Mouse (Mus musculus) layer of hippocampus, adult 9-11 months (tissue): ENCODE results near the gene Eppin.
"Not testable (repeated sequence)": the region's sequence is repeated elsewhere in the genome, so short reads cannot be mapped to it uniquely, and the experiment has no call there.

Experiments
- DNase-seq: peaks from one replicate; pipeline ENCODE4 v3.0.0; 2022

Eppin gene

DNA sequence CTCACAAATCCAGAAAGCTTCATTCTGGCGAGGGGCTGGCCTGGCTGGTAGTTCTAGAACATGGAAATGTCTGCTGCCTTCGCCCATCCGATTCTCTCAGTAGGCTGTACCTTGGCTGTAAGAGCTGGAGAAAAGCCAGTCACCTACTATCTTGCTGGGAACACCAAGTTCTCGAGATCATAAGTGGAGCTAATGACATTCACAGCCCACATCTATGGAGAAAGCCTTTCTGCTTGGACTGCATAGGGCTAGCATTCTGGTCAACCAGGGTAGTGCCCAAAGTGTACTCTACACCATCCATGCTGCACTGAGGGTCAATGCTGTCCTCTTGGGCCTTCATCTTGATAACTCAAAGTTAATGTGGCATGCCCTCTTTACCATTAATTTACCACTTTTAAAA, at the start of gene Eppin:
Gene Eppin (minus strand): TSS at position 101 of the 400 bp plus-strand sequence.
- DNase-seq = no peak

DNA sequence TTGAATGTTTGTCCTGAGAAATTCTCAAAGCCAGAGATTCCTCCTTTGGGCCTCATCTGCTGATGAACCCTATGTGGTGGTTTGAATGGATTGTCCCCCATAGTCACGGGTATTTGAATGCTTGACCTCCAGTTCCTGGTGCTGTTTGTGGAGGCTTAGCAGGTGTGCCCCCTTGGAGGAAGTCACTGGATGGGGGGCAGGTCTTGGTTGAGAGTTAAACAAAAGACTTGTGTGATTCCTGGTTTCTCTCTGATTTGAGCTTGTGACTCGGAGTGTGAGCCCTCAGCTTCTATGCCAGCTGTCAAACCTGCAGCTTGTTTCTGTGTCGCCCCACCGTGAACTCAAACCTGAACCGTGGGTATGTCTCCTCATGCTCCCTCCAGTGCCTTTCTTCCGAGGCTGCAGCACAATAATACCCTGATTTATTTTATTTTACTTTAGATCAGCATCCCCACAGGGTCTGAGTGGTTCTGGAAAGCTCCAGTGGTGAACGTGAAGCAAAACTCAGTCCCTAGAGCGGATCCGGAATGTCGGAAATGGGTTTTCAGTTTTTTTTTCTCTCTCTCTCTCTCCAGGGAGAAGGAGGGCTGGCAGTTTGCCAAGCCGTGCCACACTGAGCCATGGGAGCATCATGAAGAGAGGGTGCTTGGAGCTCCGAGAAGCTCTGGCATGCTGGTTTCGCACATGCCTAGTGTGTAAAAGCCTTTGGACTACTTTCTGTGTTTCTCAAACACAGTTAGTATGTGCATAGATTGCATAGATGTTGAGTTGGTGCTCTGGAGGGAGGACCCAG, 48.7 kb upstream of the Eppin start:
- DNase-seq = no peak

DNA sequence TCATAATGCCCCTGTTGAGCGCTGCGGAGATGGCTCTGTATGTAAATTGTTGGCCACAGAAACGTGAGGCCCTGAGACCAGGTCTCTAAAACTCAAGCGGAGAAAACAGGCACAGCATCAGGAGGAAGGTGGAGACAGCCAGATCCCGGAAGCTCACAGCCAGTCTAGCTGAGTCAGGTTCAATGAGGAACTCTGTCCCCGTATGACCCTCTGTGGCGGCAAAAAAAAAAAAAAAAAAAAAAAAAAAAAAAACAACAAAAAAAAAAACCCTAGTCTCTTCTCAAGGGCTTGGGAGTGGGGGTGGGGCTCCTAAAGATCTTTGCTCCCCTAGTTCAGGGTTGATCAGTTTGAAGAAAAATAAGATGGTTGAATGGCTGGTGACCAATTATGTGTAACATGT, 47.7 kb upstream of the Eppin start:
- DNase-seq = no peak

DNA sequence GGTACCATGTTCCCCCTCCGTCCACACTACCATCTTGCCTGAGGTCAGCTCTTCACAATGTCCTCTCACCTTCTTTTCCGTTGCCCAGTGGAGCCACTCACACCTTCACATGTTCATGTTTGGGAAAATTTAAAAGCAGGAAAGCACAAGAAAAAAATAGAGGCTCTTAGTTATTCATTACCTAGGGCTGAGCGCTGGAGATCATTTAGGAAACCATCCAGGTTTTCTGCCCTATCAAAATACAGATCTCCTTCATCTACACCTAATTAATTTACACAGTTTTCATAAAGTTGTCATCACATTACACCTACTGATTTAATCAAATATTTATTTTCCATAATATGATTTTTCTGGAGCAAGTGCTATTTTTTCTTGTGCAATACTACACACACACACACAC, 45.3 kb upstream of the Eppin start, which contains the start of gene Wfdc16:
Gene Wfdc16 (minus strand): TSS at position 101 of the 400 bp plus-strand sequence.
- DNase-seq = no peak

DNA sequence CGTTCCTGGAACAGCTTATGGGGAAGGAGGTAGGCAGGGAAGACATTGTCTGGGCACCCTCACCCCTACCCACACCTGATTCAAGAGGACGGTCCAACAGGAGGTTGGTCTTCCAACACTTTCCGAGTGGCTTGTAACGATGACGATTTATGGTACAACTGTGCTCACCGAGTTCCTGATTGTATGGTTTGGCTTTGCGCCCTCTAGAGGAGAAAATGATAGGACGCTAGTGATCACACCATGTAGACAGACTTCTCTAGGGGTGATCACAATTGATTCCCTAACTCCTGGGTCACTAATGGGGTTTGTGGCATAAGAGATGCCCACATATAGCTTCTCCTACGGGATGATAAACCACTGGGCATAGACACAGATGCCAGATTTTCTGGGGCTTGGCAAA, 41.9 kb upstream of the Eppin start:
- DNase-seq = no peak

DNA sequence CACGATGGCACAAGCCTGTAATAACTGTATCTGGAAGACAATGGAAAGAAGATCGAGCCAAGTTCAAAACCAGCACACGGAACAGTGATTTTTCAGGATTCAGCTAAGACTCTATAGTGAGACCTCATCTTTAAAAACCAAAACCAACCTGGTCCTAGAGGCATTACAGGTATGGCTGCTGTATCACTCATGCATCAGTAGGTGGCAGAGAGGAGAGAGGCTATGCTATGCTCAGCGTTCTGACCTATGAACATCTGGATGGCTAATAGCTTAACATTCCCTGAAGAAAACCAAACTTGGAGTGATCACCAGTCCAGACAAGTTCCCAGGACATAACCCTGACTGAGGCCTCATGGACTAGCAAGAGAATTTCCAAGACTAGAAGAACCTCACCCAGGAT, 28.4 kb upstream of the Eppin start:
- DNase-seq = no peak

DNA sequence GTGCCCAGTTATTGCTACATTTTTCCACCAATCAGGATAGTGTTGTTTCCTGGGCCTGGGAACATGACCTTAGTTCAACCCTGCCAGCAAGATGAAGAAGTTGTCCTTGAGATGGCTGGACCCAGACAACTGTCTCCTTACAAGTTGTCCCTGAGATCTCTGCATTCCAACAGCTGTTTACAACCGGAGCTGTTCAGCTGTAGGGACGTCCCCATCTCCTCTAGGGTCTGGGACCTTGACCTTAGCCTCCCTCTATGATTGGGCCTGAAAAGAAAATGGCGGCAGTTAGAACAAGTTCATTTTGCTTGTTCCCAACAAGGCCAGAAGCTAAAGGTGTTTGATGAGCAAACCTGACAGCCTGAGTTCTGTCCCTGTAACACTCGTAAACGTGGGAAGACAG, 25.7 kb upstream of the Eppin start:
- DNase-seq = no peak

DNA sequence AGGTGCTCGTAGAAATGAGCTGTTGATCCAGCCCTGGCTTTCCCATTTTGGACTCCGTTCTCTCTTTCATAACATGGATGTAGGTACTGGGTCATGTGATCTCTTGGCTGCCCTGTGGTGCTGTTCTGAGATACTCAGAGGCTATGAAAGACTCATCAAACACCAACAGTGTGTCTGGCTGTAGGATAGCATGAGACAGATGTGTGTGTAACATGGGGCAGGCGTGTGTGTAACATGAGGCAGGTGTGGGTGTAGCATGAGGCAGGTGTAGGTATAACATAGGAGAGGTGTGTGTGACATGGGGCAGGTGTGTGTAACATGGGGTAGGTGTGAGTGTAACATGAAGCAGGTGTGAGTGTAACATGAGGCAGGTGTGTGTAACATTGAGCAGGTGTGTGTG, 22.0 kb upstream of the Eppin start:
- no peak for DNase-seq

DNA sequence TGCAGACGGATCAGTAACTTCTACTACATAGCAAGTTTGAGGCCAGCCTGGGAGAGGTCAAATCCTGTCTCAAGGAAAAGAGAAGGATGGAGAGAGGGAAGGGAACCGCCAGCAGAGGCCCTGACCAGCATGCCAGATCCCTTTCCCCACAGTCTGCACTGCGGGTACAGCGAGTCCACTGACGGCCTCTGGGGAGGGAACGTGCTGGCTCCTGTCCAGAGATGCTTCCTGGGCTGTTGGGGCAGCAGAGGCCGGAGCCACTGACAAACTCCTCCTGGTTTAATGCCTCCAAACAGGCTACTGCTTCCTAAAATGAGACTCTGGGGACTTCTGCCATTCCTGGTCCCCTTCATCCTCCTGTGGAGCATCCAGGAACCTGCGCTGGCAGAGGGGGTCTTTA, 20.1 kb upstream of the Eppin start, which contains the start of the genes Wfdc6b and Wfdc8:
Gene Wfdc6b (plus strand): TSS at position 52 of the 400 bp plus-strand sequence.
Gene Wfdc8 (minus strand): TSS at position 156 of the 400 bp plus-strand sequence.
- not testable (repeated sequence) for DNase-seq

DNA sequence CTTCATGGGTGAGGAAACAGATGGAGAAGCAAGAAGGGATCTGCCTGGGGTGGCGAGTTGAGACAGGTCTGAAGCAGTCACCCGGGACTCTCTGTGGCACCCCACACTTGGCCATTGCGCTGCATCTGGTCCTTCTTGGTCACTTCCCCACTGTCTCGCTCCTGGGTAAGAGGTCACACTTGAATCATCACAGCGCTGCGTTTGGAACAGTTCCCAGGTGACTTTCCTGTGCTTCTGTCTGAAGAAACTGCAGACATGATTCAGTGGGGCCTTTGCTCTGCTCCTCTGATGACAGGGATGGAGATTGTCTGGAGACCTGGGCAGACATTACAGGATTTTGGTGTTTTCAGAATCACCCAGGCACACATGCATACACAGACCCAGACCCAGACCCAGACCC, 15.4 kb upstream of the Eppin start:
- no peak for DNase-seq

DNA sequence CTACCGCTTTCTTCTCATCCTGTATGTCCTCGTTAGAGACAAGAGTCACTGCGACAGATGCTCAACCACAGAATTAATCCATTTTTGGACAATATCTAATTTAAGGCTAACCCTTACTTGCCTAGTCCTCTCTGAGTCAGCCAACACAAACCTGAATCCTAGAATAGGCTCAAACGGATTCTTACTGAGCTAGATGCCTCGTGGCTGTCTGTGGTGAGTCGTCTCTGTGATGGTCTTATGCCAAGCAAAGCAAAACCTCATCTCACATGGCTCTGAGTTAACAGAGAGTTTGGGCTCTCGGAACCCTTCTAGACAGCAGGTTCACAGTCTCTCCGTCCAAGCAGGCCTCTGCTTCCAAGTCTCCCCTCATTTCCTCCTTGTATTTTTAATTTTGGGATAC, 11.0 kb upstream of the Eppin start:
- DNase-seq = no peak

DNA sequence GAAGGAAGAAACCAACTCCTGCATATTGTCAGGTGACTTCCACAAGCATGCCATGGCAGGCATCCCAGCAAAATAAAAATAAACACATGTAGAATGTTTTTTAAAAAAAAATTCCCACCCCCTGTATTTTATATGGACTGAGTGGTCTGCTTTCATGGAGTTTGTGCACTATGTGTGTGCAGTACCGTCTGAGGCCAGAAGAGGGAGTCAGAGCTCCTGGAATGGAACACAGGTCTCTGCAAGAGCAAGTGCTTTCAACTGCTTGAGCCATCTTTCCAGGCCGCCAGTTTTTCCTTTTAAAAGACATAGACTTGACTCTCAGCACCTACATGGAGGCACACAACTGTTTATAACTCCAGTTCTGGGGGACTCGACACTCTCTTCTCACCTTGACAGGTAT, 10.1 kb upstream of the Eppin start:
- DNase-seq = no peak

DNA sequence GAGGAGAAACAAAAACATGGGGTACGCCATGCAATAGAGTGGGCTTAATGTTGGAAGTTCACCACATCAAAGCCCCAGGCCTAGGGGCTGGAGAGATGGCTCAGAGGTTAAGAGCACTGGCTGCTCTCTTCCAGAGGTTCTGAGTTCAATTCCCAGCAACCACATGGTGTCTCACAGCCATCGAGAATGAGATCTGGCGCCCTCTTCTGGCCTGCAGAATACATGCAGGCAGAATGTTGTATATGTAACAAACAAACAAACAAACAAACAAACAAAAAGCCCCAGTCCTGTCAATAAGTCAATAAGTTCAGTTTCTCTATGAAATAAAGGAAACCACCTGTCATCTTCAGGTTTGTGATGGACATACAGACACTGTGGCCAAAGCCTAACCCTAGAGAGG, 6.8 kb upstream of the Eppin start:
- DNase-seq = no peak

DNA sequence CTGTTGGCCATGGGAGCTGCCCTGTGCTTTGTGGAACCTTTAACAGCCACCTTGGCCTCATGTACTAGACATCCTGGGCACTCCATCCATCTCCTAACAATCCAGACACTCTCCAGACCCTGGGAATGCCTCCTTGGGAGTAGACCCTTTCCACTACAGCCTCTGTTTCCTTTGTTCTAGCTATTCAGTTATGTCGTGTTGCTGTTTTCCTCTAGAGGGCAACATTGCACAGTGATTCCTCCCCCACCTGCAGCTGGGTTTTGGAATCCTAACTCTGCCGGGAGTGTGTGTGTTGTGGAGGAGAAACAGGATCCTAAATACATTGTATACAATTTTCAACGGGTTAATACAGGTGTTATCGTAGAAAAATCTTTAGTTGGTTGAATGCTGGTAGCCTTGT, 1.4 kb downstream of the Eppin start:
- DNase-seq = no peak

DNA sequence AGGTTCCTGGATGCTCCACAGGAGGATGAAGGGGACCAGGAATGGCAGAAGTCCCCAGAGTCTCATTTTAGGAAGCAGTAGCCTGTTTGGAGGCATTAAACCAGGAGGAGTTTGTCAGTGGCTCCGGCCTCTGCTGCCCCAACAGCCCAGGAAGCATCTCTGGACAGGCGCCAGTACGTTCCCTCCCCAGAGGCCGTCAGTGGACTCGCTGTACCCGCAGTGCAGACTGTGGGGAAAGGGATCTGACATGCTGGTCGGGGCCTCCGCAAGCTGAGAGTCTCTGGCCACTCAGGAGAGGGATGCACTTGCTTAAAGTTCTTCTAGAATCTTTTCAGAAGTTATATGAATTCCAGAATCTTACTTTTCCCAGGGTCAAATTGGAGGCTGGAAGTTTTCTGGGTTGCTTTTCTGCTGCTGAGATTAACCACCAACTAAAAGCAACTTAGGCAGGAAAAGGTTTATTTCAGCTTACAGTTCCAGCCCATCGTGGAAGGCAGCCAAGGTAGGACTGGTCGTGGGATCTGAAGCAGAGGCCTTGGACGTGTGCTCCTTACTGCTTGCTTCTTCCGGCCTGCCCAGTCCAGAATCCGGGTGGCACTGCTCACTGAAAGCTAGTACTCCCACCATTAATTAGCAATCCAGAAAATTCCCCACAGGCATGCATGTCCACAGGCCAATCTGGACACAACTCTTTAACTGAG, 8.2 kb downstream of the Eppin start, which contains the start of gene Wfdc6a:
Gene Wfdc6a (minus strand): TSS at position 423 of the 701 bp plus-strand sequence.
- DNase-seq = not testable (repeated sequence)

DNA sequence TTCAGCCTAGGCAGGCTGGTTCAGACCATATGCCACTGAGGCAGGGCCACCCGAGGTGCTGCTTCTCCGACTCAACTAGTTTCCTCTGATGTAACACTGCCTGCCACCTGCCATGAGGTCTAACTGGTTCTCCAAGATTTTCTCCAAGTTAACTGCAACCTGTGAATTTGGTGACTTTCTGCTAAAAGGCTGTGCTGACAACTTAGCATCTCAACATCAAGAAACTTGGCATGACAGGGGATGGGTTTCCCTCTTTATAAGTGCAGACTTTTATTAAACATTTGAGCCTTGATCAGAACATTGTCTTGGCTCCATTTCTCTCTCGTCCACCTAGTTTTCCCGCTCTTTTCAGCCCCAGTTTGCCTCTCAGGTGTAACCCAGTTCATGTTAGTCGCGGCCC, 20.0 kb downstream of the Eppin start, which contains the start of gene Spint3:
Gene Spint3 (minus strand): TSS at position 101 of the 400 bp plus-strand sequence.
- DNase-seq = not testable (repeated sequence)

DNA sequence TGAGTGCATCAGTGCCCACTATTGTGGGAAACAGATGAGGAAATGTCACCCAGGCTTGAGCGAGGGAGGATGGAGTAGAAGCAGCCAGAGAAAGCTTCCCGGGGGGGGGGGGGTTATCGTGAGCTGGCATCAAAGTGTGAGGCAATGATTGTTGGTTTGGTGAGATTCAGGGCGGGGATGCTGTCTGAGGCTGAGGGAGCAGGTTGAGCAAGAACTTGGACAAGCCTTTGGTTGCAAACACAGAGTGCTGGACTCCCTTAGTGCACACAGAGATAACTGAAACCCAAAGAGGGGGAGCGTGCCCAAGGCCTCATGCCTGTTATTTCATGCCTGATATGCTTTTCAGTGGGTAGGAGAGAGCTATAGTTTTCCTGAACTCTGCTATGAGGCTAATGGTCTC, 25.9 kb downstream of the Eppin start:
- DNase-seq = no peak

DNA sequence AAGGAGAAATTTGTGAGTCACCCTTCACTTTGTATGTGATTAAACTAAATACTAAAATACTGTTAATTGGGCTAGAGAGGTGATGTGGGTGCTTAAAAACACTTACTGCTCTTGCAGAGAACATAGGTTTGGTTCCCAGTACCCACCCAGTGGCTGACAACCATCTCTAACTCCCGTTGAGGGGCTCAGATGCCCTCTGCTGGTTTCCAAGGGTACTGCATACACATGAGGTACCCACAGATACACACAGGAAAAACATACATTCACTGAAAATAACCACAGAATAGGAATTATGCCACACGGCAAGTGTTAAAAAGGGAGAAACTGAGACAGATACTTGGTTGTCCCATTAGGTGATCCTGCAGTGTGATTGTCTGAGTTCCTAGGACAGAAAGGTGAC, 26.4 kb downstream of the Eppin start:
- DNase-seq = no peak

DNA sequence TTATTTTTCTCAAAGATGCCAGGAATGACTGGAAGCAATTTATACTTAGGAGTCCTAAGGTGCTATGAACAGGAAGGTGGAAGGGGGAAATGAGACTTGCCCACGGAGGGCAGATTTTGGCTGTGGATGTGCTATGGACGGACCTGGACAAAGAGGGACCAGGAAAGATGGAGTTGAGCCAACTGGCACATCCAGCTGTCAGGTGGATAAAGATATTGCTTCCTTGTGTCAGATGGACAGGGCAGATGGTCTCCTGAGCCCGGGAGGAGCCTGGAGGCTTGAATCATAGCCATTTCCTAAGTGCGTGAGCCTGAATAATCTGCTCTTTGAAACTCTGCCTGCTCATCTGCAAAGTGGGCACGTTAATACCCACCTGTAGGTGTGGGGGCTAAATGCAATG, 29.0 kb downstream of the Eppin start:
- DNase-seq = no peak

DNA sequence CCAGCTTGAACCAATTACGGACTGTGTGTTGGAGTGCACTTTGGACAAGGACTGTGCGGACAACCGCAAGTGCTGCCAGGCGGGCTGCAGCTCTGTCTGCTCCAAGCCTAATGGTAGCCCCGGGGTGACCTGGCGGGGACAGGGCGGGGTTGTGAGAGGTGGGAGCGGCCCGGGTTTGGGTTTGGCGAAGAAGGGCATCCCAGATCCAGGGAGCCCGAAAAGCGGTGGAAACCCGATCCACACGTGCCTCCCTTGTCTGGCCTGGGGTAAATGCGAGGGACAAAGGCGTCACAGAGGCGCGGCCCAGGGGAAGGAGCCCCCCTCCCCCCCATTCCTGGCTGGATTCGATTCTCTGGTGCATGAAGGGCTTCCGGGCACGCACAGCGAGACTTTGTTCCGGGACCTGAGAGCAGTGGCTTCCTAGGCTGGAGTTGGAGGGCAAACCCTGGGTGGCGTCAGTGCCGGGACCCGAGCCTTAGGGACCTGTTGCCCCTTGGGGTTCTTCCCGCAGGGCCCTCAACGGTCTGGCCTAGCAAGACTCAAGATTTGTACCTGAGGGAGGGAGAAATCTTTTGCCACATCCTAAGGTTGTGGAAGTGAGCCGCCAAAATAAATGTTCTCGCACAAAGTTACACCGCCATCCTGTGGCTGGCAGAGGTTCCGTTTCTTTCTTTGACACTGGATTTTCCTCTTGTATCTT, 29.9 kb downstream of the Eppin start:
- no peak for DNase-seq

DNA sequence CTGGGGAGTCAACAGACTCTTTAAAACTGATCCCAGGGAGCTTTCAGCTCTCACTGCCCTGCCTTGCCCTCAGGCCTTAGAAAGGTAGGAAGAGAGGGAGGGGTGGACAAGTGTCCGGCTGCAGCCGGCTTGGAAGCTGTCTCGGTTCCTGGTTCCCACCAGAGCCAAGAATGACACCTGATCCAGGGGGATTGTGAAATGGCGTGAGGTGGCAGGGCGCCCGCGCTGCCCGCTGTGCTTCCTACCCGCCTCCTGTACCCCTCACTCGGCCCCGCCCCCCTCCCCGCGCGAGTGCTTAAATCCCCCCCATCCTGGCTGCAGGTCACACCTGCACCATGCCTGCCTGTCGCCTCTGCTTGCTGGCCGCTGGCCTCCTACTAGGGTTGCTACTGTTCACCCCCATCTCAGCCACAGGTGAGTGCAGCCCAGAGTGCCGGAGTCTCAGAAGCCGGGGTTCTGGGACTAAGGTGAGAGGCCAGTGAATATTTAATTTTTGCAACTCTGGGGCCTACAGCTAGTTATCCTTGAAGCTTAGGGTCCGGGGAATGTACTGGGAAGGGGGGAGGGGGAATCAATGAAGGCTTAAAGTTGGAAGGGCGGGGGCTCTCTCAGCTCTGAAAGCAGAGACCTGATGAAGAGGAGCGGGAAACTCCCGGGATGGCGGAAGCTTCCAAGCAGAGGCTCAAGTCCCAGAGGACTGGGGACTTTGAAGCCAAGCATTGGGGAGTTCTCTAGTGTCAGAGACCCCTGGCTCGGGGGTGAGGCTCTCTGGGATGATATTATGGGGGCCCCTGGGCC, 30.8 kb downstream of the Eppin start, which contains the start of gene Wfdc2:
Gene Wfdc2 (plus strand): TSS at position 23 of the 798 bp plus-strand sequence.
- no peak for DNase-seq

DNA sequence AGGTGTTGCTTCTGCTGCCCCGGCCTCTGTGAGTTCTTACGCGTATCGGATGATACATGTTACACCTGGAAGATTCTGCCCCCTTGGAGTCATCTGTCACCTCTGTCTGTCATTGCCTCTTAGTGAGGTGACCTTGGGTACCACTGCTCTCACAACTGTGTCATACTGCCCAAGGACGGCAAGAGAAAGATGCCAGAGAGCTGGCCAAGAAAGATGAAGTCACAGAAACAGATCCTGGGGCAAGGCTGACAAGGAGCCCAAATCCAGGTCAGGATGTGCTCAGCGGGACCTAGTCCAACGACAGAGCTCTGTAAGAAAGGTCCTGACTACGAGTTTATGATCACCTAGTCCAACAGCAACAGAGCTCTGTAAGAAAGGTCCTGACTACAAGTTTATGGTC, 33.3 kb downstream of the Eppin start:
- no peak for DNase-seq
